ENCODE assay signal across 21 mouse cellular contexts in genomic region chr7:92454176-92454575, GRCm38 (mm10).
"Had no signal": no experiment of that assay in that cellular context is flagged by ENCODE, and none has a peak within 500 bp of the region (broad histone marks: within the 10 kb centered on the region; RNA-seq: fewer than 3 reads in every experiment).

No protein-coding gene starts in this region.

- ATAC-seq: lung, postnatal 0 days; midbrain, embryonic 15.5 days had no signal

- H3K4me3 ChIP-seq: layer of hippocampus, adult 2 months; limb, embryonic 10.5 days; limb, embryonic 13.5 days; liver, embryonic 13.5 days; midbrain, embryonic 12.5 days; midbrain, embryonic 15.5 days; neural tube, embryonic 13.5 days had no signal

- H3K27me3 ChIP-seq: limb, embryonic 13.5 days; liver, embryonic 13.5 days; midbrain, embryonic 12.5 days; midbrain, embryonic 15.5 days; neural tube, embryonic 13.5 days had no signal

- H3K4me2 ChIP-seq: limb, embryonic 13.5 days; liver, embryonic 13.5 days; lung, embryonic 14.5 days; midbrain, embryonic 12.5 days; midbrain, embryonic 15.5 days; neural tube, embryonic 13.5 days had no signal

- H3K9me3 ChIP-seq: limb, embryonic 10.5 days; limb, embryonic 13.5 days; liver, embryonic 13.5 days; midbrain, embryonic 12.5 days; midbrain, embryonic 15.5 days; neural tube, embryonic 13.5 days had no signal

- H3K36me3 ChIP-seq: limb, embryonic 10.5 days; limb, embryonic 13.5 days; liver, embryonic 13.5 days; midbrain, embryonic 12.5 days; midbrain, embryonic 15.5 days; neural tube, embryonic 13.5 days had no signal

- H3K27ac ChIP-seq: kidney, postnatal 0 days; layer of hippocampus, adult 2 months; limb, embryonic 10.5 days; limb, embryonic 13.5 days; liver, embryonic 13.5 days; macrophage; midbrain, embryonic 12.5 days; midbrain, embryonic 15.5 days; neural tube, embryonic 13.5 days; stomach, postnatal 0 days had no signal

- DNase-seq: kidney, adult 18-20 months; kidney, postnatal 25 days; layer of hippocampus, adult 9-11 months; liver; liver, embryonic 13.5 days; lung, embryonic 14.5 days; right cerebral cortex, postnatal 14 days; right cerebral cortex, postnatal 4 days; thymus, adult 2 months; thymus, postnatal 14 days; thymus, postnatal 4 days had no signal

- H3K9ac ChIP-seq: limb, embryonic 13.5 days; liver, embryonic 13.5 days; lung, embryonic 14.5 days; midbrain, embryonic 12.5 days; midbrain, embryonic 15.5 days; neural tube, embryonic 13.5 days had no signal

- H3K4me1 ChIP-seq: liver, embryonic 13.5 days; midbrain, embryonic 12.5 days; midbrain, embryonic 15.5 days; neural tube, embryonic 13.5 days had no signal
